Mouse (Mus musculus) c-Kit-positive CD71-positive TER-119-negative erythroid progenitor cells, embryonic 14.5 days (primary cell): Measurements from ENCODE around the gene Fmo2.

ENCODE experiments used
- DNase-seq: peaks from one replicate; pipeline ENCODE4 v3.0.0-alpha.2; 2013; ENCODE audit warnings: low read depth

The Fmo2 gene

GRCm38 (mm10) chr1:162853812-162854482, 44.6 kb downstream of the Fmo2 start:
- DNase-seq = no peak

GRCm38 (mm10) chr1:162847554-162847953, 51.0 kb downstream of the Fmo2 start:
- DNase-seq = no peak

- no peak for DNase-seq
Observed at GRCm38 (mm10) chr1:162840211-162840610, 58.3 kb downstream of the Fmo2 start.

GRCm38 (mm10) chr1:162838976-162839375, 59.5 kb downstream of the Fmo2 start:
- DNase-seq = no peak

GRCm38 (mm10) chr1:162834342-162834741, 64.2 kb downstream of the Fmo2 start:
- no peak for DNase-seq

GRCm38 (mm10) chr1:162832574-162832953, 66.0 kb downstream of the Fmo2 start:
- DNase-seq = no peak

- no peak for DNase-seq
Observed at GRCm38 (mm10) chr1:162831838-162832573, 66.5 kb downstream of the Fmo2 start.
